Mouse (Mus musculus) B cell, adult 2 months (primary cell): ENCODE results near the gene Tmprss4.

Experiments
- DNase-seq, 2 experiments: peaks; one replicate each; pipeline ENCODE4 v3.0.0; 2022

The Tmprss4 gene

DNA sequence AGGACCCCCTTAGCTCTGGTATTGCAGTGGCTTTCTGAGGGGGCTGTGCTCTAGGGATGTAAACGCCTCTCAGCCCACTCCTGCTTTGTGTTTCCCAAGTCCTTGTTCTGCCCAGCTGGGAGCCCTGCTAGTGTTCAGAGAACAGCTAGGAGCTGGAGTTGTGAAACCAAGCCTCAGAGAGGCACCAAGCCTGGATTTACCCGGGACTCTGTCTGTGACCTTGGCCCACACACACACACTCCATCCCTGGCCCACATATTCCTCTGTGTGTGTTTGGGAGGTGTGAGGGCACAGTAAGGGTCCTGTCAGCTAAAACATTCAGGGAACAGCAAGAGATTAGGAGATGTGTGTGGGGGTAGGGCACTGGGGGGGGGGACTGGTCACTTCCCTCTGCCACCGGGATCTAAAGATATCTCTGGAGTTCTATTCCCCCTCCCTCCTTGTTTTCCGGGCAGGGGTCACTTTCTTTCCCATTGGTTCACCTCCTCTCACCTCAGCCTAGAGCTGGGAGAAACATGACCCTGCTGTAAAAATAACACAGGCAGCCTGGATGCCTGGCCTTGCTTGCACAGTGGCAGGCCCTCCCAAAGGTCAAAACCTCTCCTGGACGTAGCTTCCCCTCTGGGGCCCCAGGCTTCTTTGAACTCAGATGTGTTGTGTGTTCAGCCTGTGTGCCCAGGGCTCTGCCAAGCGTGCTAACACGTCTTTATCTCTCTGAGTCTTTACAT is 67.3 kb downstream of the Tmprss4 start:
- DNase-seq = no peak

DNA sequence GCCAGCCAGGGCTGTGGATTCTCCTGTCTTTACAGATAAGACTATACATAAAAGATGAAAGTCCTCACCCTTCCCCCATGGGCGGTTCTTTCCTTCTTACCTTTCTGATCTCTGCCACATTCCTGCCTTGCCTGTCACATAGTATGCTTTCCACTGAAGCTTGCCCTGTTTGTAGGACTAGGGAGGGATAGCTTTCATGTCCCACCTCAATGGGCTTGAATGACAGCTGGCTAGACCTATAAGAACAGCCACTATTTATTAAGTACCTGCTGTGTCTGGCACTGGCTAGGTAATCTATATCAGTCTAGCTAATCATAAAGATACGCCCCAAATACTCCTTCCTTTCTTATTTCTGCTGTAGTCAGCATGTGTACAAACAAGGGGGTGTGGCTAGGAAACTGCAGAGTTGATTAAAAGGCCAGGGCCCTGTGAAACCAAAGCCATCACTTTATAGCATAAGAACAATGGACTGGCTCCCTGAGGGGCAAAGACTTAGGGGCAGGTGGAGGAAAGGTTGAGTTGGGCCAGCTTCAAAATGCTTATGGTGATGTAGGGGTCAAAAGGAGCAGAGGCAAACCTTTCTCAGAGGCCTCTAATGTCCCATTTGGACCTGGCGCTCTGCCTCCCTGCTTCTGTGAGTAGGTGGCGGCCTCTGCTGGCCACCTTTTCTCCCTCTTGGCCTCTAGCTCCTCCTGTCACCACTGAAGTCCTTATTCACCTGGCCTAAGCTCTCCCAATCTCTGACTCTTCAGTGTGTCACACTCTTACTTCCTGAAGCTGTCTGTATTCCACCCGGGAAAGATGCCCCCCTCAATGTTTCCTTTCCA is 70.2 kb downstream of the Tmprss4 start:
- peak; percentile 80 for DNase-seq

DNA sequence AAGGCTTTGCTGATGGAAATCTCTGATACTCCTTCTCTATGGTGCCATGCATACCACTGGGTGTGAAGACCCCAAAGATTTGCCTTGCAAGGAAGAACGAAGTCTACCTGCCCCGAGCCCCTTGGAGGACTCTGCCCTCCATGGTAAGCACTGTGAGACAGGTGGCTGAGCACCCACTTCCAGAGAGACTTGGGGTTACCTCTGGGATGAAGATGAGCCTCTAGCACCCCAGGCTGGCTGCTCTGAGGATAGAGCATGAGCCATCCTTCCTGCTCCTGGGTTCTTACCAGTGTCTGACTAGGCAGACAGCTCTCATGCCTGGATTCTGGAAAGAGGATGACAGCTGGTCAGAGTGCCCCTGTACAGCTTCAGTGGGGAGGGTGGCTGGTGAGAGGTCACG is 73.8 kb downstream of the Tmprss4 start:
- no peak for DNase-seq

DNA sequence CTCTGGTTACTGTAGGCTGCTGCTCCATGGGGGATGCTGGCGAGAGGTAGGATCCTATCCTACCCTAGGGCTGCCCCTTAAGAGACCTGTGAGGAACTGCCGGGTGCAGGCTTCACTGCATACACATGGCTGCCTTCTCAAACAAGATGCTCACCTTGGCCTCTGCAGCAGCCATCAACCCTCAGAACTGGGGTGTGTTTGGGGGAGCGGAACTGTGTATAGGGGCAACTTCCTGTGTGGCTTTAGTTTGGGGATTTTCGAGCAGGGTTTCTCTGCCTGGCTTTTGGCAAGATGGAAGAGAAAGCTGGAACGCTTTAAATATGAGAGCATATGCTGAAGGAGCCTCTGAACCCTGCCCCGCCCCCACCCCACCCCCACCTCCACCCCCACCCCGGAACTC is 77.0 kb downstream of the Tmprss4 start:
- DNase-seq = peak; percentile 33 to 44

DNA sequence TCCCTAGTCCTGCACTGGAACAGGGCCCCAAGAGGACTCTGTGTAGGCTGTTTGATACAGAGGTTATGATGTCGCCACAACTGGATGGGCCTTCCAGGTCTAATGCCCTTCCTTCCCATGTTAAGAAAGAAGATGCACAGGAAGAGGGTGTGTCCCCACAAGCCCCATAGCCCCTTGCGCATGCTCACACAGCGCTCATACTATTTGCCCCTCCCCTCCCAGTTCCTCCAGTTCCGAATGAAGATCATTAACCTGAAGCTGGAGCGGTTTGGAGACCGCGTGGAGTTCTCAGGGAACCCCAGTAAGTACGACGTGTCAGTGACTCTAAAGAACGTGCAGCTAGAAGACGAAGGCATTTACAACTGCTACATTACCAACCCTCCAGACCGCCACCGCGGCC is 78.7 kb downstream of the Tmprss4 start:
- no peak for DNase-seq
